Mouse (Mus musculus) gastrocnemius, adult 2 months (tissue): ENCODE measurements around the gene Nipsnap2. TPM values are rescaled to one million over a fixed set of nuclear protein-coding genes. Genes with fewer than 3 reads are reported as not detected.
"Not testable (repeated sequence)": the region's sequence is repeated elsewhere in the genome, so short reads cannot be mapped to it uniquely, and the experiment has no call there.

Source experiments
- DNase-seq: peaks from one replicate; pipeline ENCODE4 v3.0.0; 2022
- H3K27ac ChIP-seq: fragments of 200-600 bp; 2 replicates; pipeline ENCODE4 v1.8.1; 2022; ENCODE audit warnings: mild to moderate bottlenecking
- H3K4me3 ChIP-seq: fragments of 200-600 bp; 2 replicates; pipeline ENCODE4 v1.8.1; 2022; ENCODE audit warnings: mild to moderate bottlenecking, moderate library complexity
- CTCF ChIP-seq: fragments of 200-600 bp; IDR thresholded peaks from 2 replicates; pipeline ENCODE4 v1.8.1; 2022; ENCODE audit warnings: antibody characterized with exemption, mild to moderate bottlenecking, moderate library complexity
- intact Hi-C: fragments of 180-260 bp; cut with DNase I; formaldehyde crosslinking; loops from one replicate; pipeline ENCODE4 v1.15.1; 2025
- total RNA-seq, 2 experiments: library from RNA; stranded (reverse); gene quantifications; 2 replicates each; pipeline ENCODE4 v1.2.3; 2021

Gene Nipsnap2
- total RNA-seq, 2 experiments from 2014 or later: 500 to 681 TPM

GRCm38 (mm10) chr5:129772433-129772832 is 47.6 kb downstream of the Nipsnap2 start:
- no peak overlapping the region for H3K4me3 ChIP-seq
- TF ChIP-seq CTCF: no peak
- no peak for DNase-seq
- intact Hi-C loops: no loop called here
- no peak overlapping the region for H3K27ac ChIP-seq

GRCm38 (mm10) chr5:129773330-129773729 is 48.5 kb downstream of the Nipsnap2 start:
- H3K4me3 ChIP-seq, DNase-seq, intact Hi-C loops, H3K27ac ChIP-seq: not testable (repeated sequence)

- Histone ChIP-seq H3K4me3 (no peak overlapping the region), H3K27ac (no peak overlapping the region)
- intact Hi-C loops: no loop called here
- DNase-seq: no peak
- no peak for TF ChIP-seq CTCF
Observed at GRCm38 (mm10) chr5:129774661-129775060, 49.8 kb downstream of the Nipsnap2 start.

- intact Hi-C loops: no loop called here
- H3K27ac ChIP-seq: peak overlapping the region; percentile 81
- no peak for TF ChIP-seq CTCF
- no peak for DNase-seq
- peak overlapping the region; percentile 81 for H3K4me3 ChIP-seq
Observed at GRCm38 (mm10) chr5:129778348-129778995, 53.6 kb downstream of the Nipsnap2 start.

GRCm38 (mm10) chr5:129778996-129779716 is 54.3 kb downstream of the Nipsnap2 start:
- DNase-seq: peak; percentile 90
- intact Hi-C loops: no loop called here
- peak overlapping the region; percentile 81 for H3K4me3 ChIP-seq
- TF ChIP-seq CTCF: no peak
- peak overlapping the region; percentile 81 for H3K27ac ChIP-seq

GRCm38 (mm10) chr5:129780131-129780530 is 55.3 kb downstream of the Nipsnap2 start:
- H3K4me3 ChIP-seq: no peak overlapping the region
- intact Hi-C loops: no loop called here
- no peak for TF ChIP-seq CTCF
- DNase-seq: no peak
- no peak overlapping the region for H3K27ac ChIP-seq

- peak; percentile 58 for TF ChIP-seq CTCF
Observed at GRCm38 (mm10) chr5:129782211-129782610, 57.3 kb downstream of the Nipsnap2 start.

GRCm38 (mm10) chr5:129785235-129785870 is 60.5 kb downstream of the Nipsnap2 start:
- TF ChIP-seq CTCF: no peak
- no peak for DNase-seq
- intact Hi-C loops: no loop called here
- Histone ChIP-seq H3K4me3 (no peak overlapping the region), H3K27ac (peak overlapping the region; percentile 100)

More at GRCm38 (mm10) chr5:129782211-129782610, 57.3 kb downstream of the Nipsnap2 start:
- H3K4me3 ChIP-seq: no peak overlapping the region
- no peak overlapping the region for H3K27ac ChIP-seq
- intact Hi-C loops: no loop called here
- no peak for DNase-seq

- peak overlapping the region; percentile 100 for H3K27ac ChIP-seq
- peak overlapping the region; percentile 99 for H3K4me3 ChIP-seq
- intact Hi-C loops: no loop called here
- TF ChIP-seq CTCF: no peak
- DNase-seq: no peak
Observed at GRCm38 (mm10) chr5:129786161-129786560, 61.3 kb downstream of the Nipsnap2 start.

- peak; percentile 98 for DNase-seq
- Histone ChIP-seq H3K27ac (peak within 1 kb of the TSS; percentile 100), H3K4me3 (peak within 1 kb of the TSS; percentile 99)
- intact Hi-C loops: no loop called here
- no peak for TF ChIP-seq CTCF
Observed at GRCm38 (mm10) chr5:129786818-129787790, 62.2 kb downstream of the Nipsnap2 start, which contains the start of gene Psph. Gene Psph (minus strand): TSS chr5:129787449.

GRCm38 (mm10) chr5:129787818-129788593 is 63.1 kb downstream of the Nipsnap2 start:
- H3K27ac ChIP-seq: peak overlapping the region; percentile 100
- no peak for DNase-seq
- H3K4me3 ChIP-seq: peak overlapping the region; percentile 99
- TF ChIP-seq CTCF: no peak
- intact Hi-C loops: no loop called here

- intact Hi-C loops, H3K4me3 ChIP-seq, DNase-seq, H3K27ac ChIP-seq: not testable (repeated sequence)
Observed at GRCm38 (mm10) chr5:129790591-129790990, 65.7 kb downstream of the Nipsnap2 start.

Other genes starting within 250 kb of the Nipsnap2 start
- 10 to 100 TPM; 24.5 to 26.3 TPM for gene Sfswap, start 223.8 kb upstream of the Nipsnap2 start, total RNA-seq
- gene Mmp17, start 140.9 kb upstream of the Nipsnap2 start, total RNA-seq: under 1 TPM; 0.26 to 0.39 TPM
- 1 to 10 TPM; 1.8 to 2.4 TPM for gene Zfp11, start 55.0 kb upstream of the Nipsnap2 start, total RNA-seq
- gene Sept14, start 16.6 kb upstream of the Nipsnap2 start, total RNA-seq: not detected
- gene Mrps17, start 9.6 kb upstream of the Nipsnap2 start, total RNA-seq: 10 to 100 TPM; 57.6 to 63.1 TPM
- gene Psph, start 62.4 kb downstream of the Nipsnap2 start, total RNA-seq: 10 to 100 TPM; 13.0 to 15.4 TPM
- 10 to 100 TPM in 1 of 2 experiments, 1 to 10 TPM in 1; 6.5 to 11.0 TPM for gene Sumf2, start 121.9 kb downstream of the Nipsnap2 start, total RNA-seq
- gene Chchd2, start 162.4 kb downstream of the Nipsnap2 start, total RNA-seq: 100 to 1,000 TPM; 604 to 698 TPM
- gene Zbed5, start 170.7 kb downstream of the Nipsnap2 start, total RNA-seq: under 1 TPM; 0.20 to 0.45 TPM
- gene Phkg1, start 173.5 kb downstream of the Nipsnap2 start, total RNA-seq: 100 to 1,000 TPM; 314 to 437 TPM
- gene Nupr1l, start 183.5 kb downstream of the Nipsnap2 start, total RNA-seq: not detected
- gene Vkorc1l1, start 216.9 kb downstream of the Nipsnap2 start, total RNA-seq: 10 to 100 TPM; 21.4 to 22.9 TPM